Mouse (Mus musculus) liver, embryonic 13.5 days (tissue): ENCODE results near the gene Aifm2. TPM values are rescaled to one million over a fixed set of nuclear protein-coding genes. Genes with fewer than 3 reads are reported as not detected.
A peak's percentile ranks its signal among the peaks of the same experiment; 100 is the strongest.

ENCODE experiments used
- ATAC-seq: fragments of 200-750 bp; cut with Nextera tagmentation; 2 replicates; pipeline ENCODE4 v1.8.0; 2017; ENCODE audit warnings: low read depth, mild to moderate bottlenecking, moderate number of reproducible peaks, moderate library complexity
- DNase-seq: peaks from one replicate; pipeline ENCODE4 v3.0.0; 2022
- H3K27ac ChIP-seq: fragments of 300-500 bp; sonication (generic); 2 replicates; pipeline ENCODE4 v1.5.1; 2015; ENCODE audit warnings: moderate library complexity, mild to moderate bottlenecking, inconsistent platforms
- H3K27me3 ChIP-seq: fragments of 300-500 bp; sonication (generic); 2 replicates; pipeline ENCODE4 v1.6.1; 2015; ENCODE audit warnings: mild to moderate bottlenecking, inconsistent platforms
- H3K36me3 ChIP-seq: fragments of 300-500 bp; sonication (generic); 2 replicates; pipeline ENCODE4 v1.6.1; 2015; ENCODE audit warnings: mild to moderate bottlenecking, inconsistent platforms
- H3K4me1 ChIP-seq: fragments of 300-500 bp; sonication (generic); replicated peaks from 2 replicates; pipeline ENCODE4 v1.6.1; 2015; ENCODE audit warnings: inconsistent platforms
- H3K4me2 ChIP-seq: fragments of 300-500 bp; sonication (generic); 2 replicates; pipeline ENCODE4 v1.6.1; 2015; ENCODE audit warnings: inconsistent platforms, mild to moderate bottlenecking, moderate library complexity
- H3K4me3 ChIP-seq: fragments of 300-500 bp; sonication (generic); replicated peaks from 2 replicates; pipeline ENCODE4 v1.5.1; 2015; ENCODE audit warnings: mild to moderate bottlenecking, inconsistent platforms
- H3K9ac ChIP-seq: fragments of 300-500 bp; sonication (generic); 2 replicates; pipeline ENCODE4 v1.6.1; 2015; ENCODE audit warnings: mild to moderate bottlenecking, inconsistent platforms
- H3K9me3 ChIP-seq: fragments of 300-500 bp; sonication (generic); replicated peaks from 2 replicates; pipeline ENCODE4 v1.6.1; 2016; ENCODE audit warnings: inconsistent platforms
- WGBS: fragments of 180-500 bp; shearing (Covaris S2); methylation state at CpG from one replicate; pipeline ENCODE4 v1.1.7; 2015; ENCODE audit not compliant: insufficient replicate concordance; 5-methylcytosine and 5-hydroxymethylcytosine counted together
- polyA plus RNA-seq: library from polyadenylated mRNA; unstranded; fragments of >200 nt; fragmentation: Nextera tagmentation; extraction: Ambion mirVana; gene quantifications from 2 replicates; pipeline ENCODE4 v1.2.1, GENCODE M21; 2015

The Aifm2 gene
- polyA plus RNA-seq, 1 experiment from 2014 or later = 3.0 TPM

DNA sequence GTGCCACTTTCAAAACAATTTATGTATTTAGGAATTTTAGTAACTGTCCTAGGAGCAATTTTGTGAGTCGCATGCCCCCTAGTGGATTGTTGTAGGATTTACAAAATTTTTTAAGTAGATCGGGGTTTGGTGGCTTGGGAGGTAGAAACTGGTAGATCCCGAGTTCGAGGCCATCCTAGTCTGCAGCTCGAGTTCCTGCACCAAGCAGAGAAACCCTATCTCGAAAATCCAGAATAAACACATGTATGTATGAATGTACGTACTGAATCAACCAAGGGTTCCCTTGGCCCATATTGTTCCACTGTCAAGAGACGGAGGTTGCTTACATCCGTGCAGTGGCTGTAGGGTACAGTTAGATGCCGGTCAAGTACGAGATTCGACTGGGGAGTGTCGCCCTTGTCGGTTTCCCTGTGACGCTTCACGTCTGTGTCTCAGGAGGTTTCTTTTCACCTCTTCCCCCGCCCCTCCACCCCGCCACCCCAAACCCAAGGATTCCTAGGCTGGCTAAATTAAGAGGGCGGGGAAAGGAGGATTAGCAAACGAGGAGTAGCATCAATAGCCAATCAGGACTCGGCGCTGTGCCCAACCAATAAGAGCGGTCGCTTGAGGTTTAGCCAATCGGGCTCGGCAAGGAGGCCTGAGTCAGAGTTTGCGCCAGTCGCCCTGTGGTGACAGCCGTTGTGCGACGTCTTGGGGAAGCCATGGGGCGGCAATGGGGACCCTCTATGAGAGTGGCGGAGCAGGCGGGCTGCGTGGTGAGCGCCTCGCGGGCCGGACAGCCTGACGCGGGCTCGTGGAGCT lies 20.0 kb upstream of the Aifm2 start, which contains the start of gene Tysnd1:
Tysnd1 (plus strand) TSS at position 645 of the 801 bp plus-strand sequence.
- H3K4me2 ChIP-seq = peak within 1 kb of the TSS; percentile 99
- ATAC-seq (peak; percentile 96), DNase-seq (peak; percentile 89)
- H3K4me1 ChIP-seq = peaks cover 32% of the 10 kb centered on the region
- whole genome bisulfite sequencing = under 1% methylated on average over 42 of the region's 42 CpGs
- H3K27me3 ChIP-seq = no peaks in the 10 kb centered on the region
- peak within 1 kb of the TSS; percentile 96 for H3K4me3 ChIP-seq
- H3K9me3 ChIP-seq = no peaks in the 10 kb centered on the region
- peak within 1 kb of the TSS; percentile 87 for H3K9ac ChIP-seq
- H3K27ac ChIP-seq = peak within 1 kb of the TSS; percentile 73
- H3K36me3 ChIP-seq = peaks cover 48% of the 10 kb centered on the region

DNA sequence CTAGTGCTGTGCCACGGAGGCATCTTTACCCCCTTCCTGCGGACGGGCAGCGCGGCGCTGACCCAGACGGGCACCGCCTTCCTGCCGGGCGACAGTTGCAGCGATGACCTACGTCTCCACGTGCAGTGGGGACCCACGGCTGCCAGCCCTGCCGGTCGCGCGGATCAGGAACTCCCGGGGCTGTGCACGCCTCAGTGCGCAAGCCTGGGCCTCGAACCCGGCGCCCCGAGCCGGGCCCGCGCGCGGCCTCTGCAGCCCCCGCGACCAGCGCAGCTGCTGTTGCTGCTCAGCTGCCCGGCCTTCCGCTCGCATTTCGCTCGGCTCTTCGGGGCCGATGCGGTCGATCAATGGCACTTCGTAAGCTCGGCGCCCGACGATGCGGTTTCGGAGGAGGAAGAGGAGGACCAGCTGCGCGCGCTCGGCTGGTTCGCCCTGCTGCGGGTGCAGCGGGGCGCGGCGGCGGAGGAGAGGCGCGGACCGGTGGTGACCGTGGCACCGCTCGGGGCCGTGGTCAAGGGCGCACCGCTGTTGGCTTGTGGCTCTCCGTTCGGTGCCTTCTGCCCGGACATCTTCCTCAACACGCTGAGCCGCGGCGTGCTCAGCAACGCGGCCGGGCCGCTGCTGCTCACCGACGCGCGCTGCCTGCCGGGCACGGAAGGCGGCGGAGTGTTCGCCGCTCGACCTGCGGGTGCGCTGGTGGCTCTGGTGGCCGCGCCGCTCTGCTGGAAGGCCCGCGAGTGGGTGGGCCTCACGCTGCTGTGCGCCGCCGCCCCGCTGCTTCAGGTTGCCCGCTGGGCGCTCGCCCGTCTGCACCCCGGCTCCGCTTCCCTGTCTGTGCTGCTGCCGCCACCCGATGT lies 19.1 kb upstream of the Aifm2 start:
- H3K9me3 ChIP-seq = no peaks in the 10 kb centered on the region
- H3K27me3 ChIP-seq = no peaks in the 10 kb centered on the region
- peak overlapping the region; percentile 73 for H3K27ac ChIP-seq
- H3K9ac ChIP-seq = peak overlapping the region; percentile 87
- peak overlapping the region; percentile 99 for H3K4me2 ChIP-seq
- under 1% methylated on average over 106 of the region's 111 CpGs for WGBS
- peaks cover 43% of the 10 kb centered on the region for H3K36me3 ChIP-seq
- peak overlapping the region; percentile 96 for H3K4me3 ChIP-seq
- H3K4me1 ChIP-seq = peaks cover 32% of the 10 kb centered on the region
- DNase-seq (no peak), ATAC-seq (peak; percentile 63)

DNA sequence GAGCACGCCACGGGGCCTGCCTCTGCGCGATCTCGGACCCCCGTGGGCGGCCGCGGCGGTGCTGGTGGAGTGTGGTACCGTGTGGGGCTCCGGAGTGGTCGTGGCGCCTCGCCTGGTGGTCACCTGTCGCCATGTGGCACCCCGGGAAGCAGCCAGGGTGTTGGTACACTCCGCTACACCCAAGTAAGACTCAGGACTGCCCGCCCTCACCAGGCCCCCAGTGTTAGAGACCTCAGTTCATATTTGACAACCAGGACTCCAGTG lies 18.6 kb upstream of the Aifm2 start:
- WGBS = 5% methylated on average over 19 of the region's 19 CpGs

DNA sequence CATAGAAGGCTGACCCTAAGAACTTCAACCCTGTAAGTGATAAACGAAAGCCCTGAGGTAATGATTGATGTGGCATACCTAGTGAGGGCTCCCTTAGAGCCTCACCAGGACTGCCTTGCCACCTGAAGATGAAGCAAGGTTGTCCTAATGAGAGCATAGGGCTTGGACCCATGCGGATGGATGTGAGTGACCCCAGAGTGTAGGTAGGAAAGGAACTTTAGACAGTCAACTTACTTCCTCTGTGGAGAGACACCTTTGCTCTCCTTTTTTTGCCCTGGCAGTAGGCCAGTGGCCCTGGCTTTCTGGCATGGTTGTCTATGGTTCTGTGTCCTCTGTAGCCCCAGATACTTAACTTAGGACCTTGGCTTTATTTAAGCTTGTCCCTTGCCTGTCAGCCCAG lies 18.0 kb upstream of the Aifm2 start:
- Histone ChIP-seq H3K4me1 (peaks cover 32% of the 10 kb centered on the region), H3K27ac (no peak overlapping the region), H3K9me3 (no peaks in the 10 kb centered on the region), H3K9ac (peak overlapping the region; percentile 87), H3K27me3 (no peaks in the 10 kb centered on the region), H3K4me3 (peak overlapping the region; percentile 96), H3K4me2 (peak overlapping the region; percentile 99), H3K36me3 (peaks cover 41% of the 10 kb centered on the region)
- DNase-seq (no peak), ATAC-seq (no peak)
- WGBS = 62% methylated on average over 2 of the region's 2 CpGs

More for the DNA sequence above, 18.6 kb upstream of the Aifm2 start:
- ATAC-seq (no peak), DNase-seq (no peak)
- Histone ChIP-seq H3K27me3 (no peaks in the 10 kb centered on the region), H3K4me2 (peak overlapping the region; percentile 99), H3K4me1 (peaks cover 32% of the 10 kb centered on the region), H3K9me3 (no peaks in the 10 kb centered on the region), H3K9ac (peak overlapping the region; percentile 87), H3K4me3 (peak overlapping the region; percentile 96), H3K27ac (peak overlapping the region; percentile 73; the same call in 1 of the 2 replicates), H3K36me3 (peaks cover 41% of the 10 kb centered on the region)

DNA sequence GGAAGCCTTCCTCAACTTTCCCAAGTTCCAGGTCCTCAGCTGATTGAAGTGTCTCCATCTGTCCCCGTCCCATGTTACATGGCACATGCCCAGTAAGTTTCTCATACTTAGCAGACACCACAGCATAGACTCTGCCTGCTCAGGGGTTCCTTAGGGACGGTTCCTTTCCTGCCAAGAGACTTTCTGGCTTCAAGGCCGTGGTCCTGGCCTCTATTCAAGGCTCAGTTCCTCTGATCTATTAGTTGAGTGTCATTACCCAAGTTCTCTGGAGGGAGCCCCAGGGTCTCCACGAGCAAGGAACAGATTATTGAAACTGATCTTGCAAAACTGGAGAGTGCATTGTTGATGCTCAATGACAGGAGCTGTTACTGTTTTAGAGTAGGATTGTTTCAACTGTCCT lies 10.4 kb upstream of the Aifm2 start:
- Histone ChIP-seq H3K27ac (no peak overlapping the region), H3K4me2 (no peak overlapping the region), H3K4me1 (peaks cover 13% of the 10 kb centered on the region; the same call in 1 of the 2 replicates), H3K9me3 (no peaks in the 10 kb centered on the region), H3K27me3 (no peaks in the 10 kb centered on the region), H3K4me3 (no peak overlapping the region), H3K36me3 (peaks cover 30% of the 10 kb centered on the region), H3K9ac (no peak overlapping the region)
- 65% methylated on average over 4 of the region's 4 CpGs for WGBS
- no peak for DNase-seq
- ATAC-seq = no peak

DNA sequence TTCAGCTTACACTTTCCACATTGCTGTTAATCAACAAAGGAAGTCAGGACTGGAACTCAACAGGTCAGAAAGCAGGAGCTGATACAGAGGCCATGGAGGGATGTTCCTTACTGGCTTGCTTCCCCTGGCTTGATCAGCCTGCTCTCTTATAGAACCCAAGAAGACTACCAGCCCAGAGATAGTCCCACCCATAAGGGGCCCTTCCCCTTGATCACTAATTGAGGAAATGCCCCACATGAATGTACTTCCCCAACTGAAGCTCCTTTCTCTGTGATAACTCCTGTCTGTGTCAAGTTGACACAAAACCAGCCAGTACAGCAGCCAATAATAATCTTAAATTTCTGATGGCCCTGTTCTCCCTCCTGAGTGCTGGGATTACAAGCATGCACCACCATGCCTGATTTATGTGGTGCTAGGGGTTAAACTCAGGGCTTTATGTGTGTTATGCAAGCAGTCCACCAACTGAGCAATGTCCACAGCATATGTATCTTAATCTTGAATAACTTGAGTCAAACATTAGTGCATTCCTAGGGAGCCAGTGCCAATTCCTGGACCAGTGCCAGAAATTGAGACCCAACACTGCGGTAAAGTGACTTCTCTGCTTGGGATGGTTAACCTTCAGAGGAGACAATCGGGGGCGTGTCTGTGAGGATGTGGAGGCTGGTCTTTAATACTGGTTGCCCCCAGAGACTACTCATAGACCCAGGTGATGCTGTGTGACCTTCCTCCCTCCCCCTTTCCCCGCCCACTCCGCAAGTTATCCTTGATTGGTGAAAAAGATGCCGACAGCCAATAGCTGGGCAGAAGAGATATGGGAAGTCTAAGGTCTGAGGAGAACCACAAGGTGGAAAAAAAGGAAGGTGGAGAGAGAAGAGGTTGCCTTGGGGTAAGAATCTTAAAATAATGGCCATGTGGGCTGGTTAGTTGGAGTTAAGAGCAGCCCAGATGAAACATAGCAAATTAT lies 8.4 kb upstream of the Aifm2 start:
- H3K36me3 ChIP-seq = peaks cover 21% of the 10 kb centered on the region
- no peak overlapping the region for H3K4me3 ChIP-seq
- no peaks in the 10 kb centered on the region for H3K9me3 ChIP-seq
- no peak for DNase-seq
- 56% methylated on average over 6 of the region's 6 CpGs for WGBS
- H3K27me3 ChIP-seq = no peaks in the 10 kb centered on the region
- no peak for ATAC-seq
- no peak overlapping the region for H3K9ac ChIP-seq
- peaks cover 13% of the 10 kb centered on the region; the same call in 1 of the 2 replicates for H3K4me1 ChIP-seq
- no peak overlapping the region for H3K4me2 ChIP-seq
- no peak overlapping the region for H3K27ac ChIP-seq

DNA sequence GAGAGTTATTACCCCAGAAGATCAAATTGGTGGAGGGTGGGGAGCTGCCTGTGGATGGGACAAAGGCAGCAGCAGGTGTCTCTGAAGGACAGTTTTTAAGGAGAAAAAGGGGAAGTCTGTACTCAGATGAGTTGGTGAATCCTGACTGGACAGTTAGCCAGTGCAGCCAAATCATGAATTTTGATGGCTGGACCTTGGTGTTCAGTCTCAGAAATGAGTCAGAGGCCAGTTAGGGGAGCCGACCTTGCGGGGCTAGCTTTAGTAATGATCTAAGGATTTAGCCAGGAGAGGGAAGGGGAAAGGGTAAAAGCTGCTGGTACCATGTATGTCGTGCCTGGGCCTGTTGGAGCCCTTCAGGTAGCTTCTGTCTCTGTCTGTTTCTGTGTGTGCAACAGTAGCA lies 1.5 kb upstream of the Aifm2 start:
- 67% methylated on average over 3 of the region's 3 CpGs for WGBS
- no peak for ATAC-seq
- DNase-seq = no peak

DNA sequence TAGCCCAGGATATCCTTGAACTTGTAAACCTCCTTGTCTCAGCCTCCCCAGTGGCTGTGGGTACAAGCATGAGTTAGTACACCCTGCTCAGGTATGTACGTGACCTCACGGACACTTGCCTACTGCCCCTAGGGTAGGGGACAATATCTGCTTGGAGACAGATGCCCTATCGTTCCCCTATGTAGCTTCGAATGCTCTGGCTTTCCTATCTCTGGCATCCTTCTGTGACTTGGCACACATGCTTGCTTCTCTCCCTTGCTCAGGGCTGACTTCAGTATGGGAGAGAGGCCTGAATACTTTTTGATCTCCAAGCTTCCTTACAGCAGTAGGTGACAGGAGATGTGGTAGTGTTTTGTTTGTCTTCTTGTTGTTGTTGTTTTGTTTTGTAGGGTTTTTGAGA lies 917 bp upstream of the Aifm2 start:
- 69% methylated on average over 4 of the region's 4 CpGs for WGBS
- no peak overlapping the region for H3K4me3 ChIP-seq
- H3K27ac ChIP-seq = no peak overlapping the region
- no peak overlapping the region for H3K9ac ChIP-seq
- H3K4me2 ChIP-seq = no peak overlapping the region
- H3K4me1 ChIP-seq = peaks cover 21% of the 10 kb centered on the region
- ATAC-seq = no peak
- DNase-seq = no peak
- H3K9me3 ChIP-seq = no peaks in the 10 kb centered on the region
- no peaks in the 10 kb centered on the region for H3K36me3 ChIP-seq
- H3K27me3 ChIP-seq = no peaks in the 10 kb centered on the region

More for the DNA sequence above, 1.5 kb upstream of the Aifm2 start:
- H3K4me1 ChIP-seq = peaks cover 21% of the 10 kb centered on the region
- no peak overlapping the region for H3K9ac ChIP-seq
- H3K27me3 ChIP-seq = no peaks in the 10 kb centered on the region
- H3K36me3 ChIP-seq = no peaks in the 10 kb centered on the region
- no peaks in the 10 kb centered on the region for H3K9me3 ChIP-seq
- H3K27ac ChIP-seq = no peak overlapping the region
- H3K4me2 ChIP-seq = no peak overlapping the region
- no peak overlapping the region for H3K4me3 ChIP-seq

DNA sequence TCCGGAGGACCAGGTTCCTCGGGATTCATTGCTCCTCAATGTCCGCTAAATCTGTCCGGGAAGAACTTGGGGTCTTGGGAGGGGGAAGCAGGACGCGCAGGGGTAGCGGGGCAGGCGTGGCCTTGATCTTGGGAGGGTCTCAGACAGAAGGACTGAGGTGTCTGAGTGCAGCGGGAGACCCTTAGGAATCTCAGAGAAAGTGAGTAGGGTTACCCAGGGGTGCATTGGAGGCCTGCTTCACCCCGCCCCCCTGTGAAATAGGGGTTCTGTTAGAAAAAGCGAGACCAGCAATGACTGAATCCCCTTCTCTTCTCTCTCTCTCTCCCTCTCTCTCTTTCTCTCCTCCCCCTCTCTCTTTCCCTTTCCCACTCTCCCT lies 387 bp downstream of the Aifm2 start:
- no peak overlapping the region for H3K27ac ChIP-seq

DNA sequence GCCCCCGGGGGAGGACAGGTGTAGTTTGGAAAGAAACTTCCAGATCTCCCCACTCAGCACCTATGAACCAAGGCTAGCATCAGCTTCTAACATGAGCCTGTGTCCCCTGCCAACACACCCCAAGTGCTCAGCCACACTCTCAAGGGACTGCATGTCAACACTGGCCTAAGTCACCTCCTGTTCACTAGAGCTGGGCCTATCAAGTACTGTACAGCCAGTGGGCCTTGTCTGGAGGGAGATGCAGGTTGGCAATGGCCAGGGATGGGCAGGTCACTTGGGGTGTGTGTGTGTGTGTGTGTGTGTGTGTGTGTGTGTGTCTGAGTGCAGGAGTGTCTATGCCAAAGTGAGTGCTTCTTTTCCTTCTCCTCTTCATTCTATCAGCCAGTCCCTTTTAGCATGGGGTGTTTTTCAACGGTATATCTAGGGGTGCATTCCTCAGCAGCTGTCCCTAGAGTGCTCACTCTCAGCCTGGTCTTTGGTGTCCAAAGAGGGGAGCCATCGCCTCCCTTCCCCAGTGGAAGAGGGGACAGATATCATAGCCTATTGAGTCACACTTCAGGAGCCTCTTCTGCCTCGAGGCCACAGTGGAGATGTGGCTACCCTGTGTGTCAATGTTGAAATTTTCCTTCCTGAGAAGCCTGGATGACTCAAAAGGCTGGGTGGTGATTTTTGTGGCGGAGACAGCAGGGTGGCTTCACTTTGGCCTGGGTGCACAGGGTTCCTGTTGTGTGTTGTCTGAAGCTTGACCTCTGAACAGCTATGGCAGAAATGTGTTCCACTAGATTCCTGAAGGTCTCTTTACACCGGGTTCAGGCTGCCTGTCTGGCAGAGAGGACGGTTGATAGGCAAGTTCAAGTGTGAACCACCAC lies 1.2 kb downstream of the Aifm2 start:
- H3K27me3 ChIP-seq = no peaks in the 10 kb centered on the region
- ATAC-seq (no peak), DNase-seq (no peak)
- no peaks in the 10 kb centered on the region for H3K36me3 ChIP-seq
- 56% methylated on average over 7 of the region's 7 CpGs for WGBS
- H3K4me1 ChIP-seq = peaks cover 21% of the 10 kb centered on the region
- peak overlapping the region; percentile 87 for H3K4me2 ChIP-seq
- H3K4me3 ChIP-seq = no peak overlapping the region
- no peak overlapping the region for H3K27ac ChIP-seq
- H3K9ac ChIP-seq = no peak overlapping the region
- no peaks in the 10 kb centered on the region for H3K9me3 ChIP-seq

More for the DNA sequence above, 387 bp downstream of the Aifm2 start:
- H3K36me3 ChIP-seq = no peaks in the 10 kb centered on the region
- 6% methylated on average over 11 of the region's 11 CpGs for WGBS
- no peak for DNase-seq
- H3K9ac ChIP-seq = peak overlapping the region; percentile 63
- peaks cover 21% of the 10 kb centered on the region for H3K4me1 ChIP-seq
- H3K27me3 ChIP-seq = no peaks in the 10 kb centered on the region
- H3K4me2 ChIP-seq = peak overlapping the region; percentile 87
- 0 out of 2 replicates have a peak, but pooled peaks have one; percentile 1 for ATAC-seq
- no peaks in the 10 kb centered on the region for H3K9me3 ChIP-seq
- H3K4me3 ChIP-seq = peak overlapping the region; percentile 64
